Mouse (Mus musculus) liver, embryonic 12.5 days (tissue): Measurements from ENCODE around the gene Wwox. TPM values are rescaled to one million over a fixed set of nuclear protein-coding genes. Genes with fewer than 3 reads are reported as not detected.
A peak's percentile ranks its signal among the peaks of the same experiment; 100 is the strongest.

ENCODE experiments used
- ATAC-seq: fragments of 200-750 bp; cut with Nextera tagmentation; 2 replicates; pipeline ENCODE4 v1.8.0; 2017; ENCODE audit warnings: moderate number of reproducible peaks, mild to moderate bottlenecking, moderate library complexity
- H3K27ac ChIP-seq: fragments of 300-500 bp; sonication (generic); 2 replicates; pipeline ENCODE4 v1.5.1; 2016; ENCODE audit warnings: mild to moderate bottlenecking
- H3K27me3 ChIP-seq: fragments of 300-500 bp; sonication (generic); replicated peaks from 2 replicates; pipeline ENCODE4 v1.6.1; 2016; ENCODE audit warnings: mild to moderate bottlenecking, moderate library complexity
- H3K36me3 ChIP-seq: fragments of 300-500 bp; sonication (generic); 2 replicates; pipeline ENCODE4 v1.6.1; 2016; ENCODE audit warnings: mild to moderate bottlenecking, moderate library complexity
- H3K4me1 ChIP-seq: fragments of 300-500 bp; sonication (generic); 2 replicates; pipeline ENCODE4 v1.6.1; 2016
- H3K4me2 ChIP-seq: fragments of 300-500 bp; sonication (generic); 2 replicates; pipeline ENCODE4 v1.6.1; 2016; ENCODE audit warnings: mild to moderate bottlenecking, moderate library complexity
- H3K4me3 ChIP-seq: fragments of 300-500 bp; sonication (generic); 2 replicates; pipeline ENCODE4 v1.5.1; 2016; ENCODE audit warnings: mild to moderate bottlenecking, moderate library complexity
- H3K9ac ChIP-seq: fragments of 300-500 bp; sonication (generic); 2 replicates; pipeline ENCODE4 v1.6.1; 2016; ENCODE audit warnings: mild to moderate bottlenecking, moderate library complexity
- H3K9me3 ChIP-seq: fragments of 300-500 bp; sonication (generic); replicated peaks from 2 replicates; pipeline ENCODE4 v1.6.1; 2016; ENCODE audit warnings: mild to moderate bottlenecking, moderate library complexity
- WGBS: fragments of 180-500 bp; shearing (Covaris S2); methylation state at CpG from one replicate; pipeline ENCODE4 v1.1.7; 2016; ENCODE audit not compliant: insufficient replicate concordance; 5-methylcytosine and 5-hydroxymethylcytosine counted together
- polyA plus RNA-seq: library from polyadenylated mRNA; unstranded; fragments of >200 nt; fragmentation: Nextera tagmentation; extraction: Ambion mirVana; gene quantifications from 2 replicates; pipeline ENCODE4 v1.2.1, GENCODE M21; 2016

The Wwox gene
- polyA plus RNA-seq, 1 experiment from 2014 or later = 5.2 TPM

GRCm38 (mm10) chr8:114847666-114848065 is 408.2 kb downstream of the Wwox start:
- whole genome bisulfite sequencing = 62% methylated on average over 7 of the region's 7 CpGs
- Histone ChIP-seq H3K27ac (no peak overlapping the region), H3K36me3 (no peaks in the 10 kb centered on the region), H3K27me3 (no peaks in the 10 kb centered on the region), H3K4me3 (no peak overlapping the region), H3K9me3 (no peaks in the 10 kb centered on the region), H3K4me2 (no peak overlapping the region), H3K9ac (no peak overlapping the region), H3K4me1 (peaks cover 17% of the 10 kb centered on the region; the same call in 1 of the 2 replicates)
- ATAC-seq = no peak

GRCm38 (mm10) chr8:114849461-114849860 is 410.0 kb downstream of the Wwox start:
- Histone ChIP-seq H3K27ac (no peak overlapping the region), H3K4me1 (peaks cover 17% of the 10 kb centered on the region; the same call in 1 of the 2 replicates), H3K36me3 (no peaks in the 10 kb centered on the region), H3K4me2 (no peak overlapping the region), H3K4me3 (no peak overlapping the region), H3K27me3 (no peaks in the 10 kb centered on the region), H3K9ac (no peak overlapping the region), H3K9me3 (no peaks in the 10 kb centered on the region)
- WGBS = 72% methylated on average over 9 of the region's 9 CpGs
- no peak; the same call in 1 of the 2 replicates for ATAC-seq

- Histone ChIP-seq H3K4me2 (no peak overlapping the region), H3K36me3 (no peaks in the 10 kb centered on the region), H3K27ac (no peak overlapping the region), H3K9me3 (no peaks in the 10 kb centered on the region), H3K27me3 (no peaks in the 10 kb centered on the region), H3K4me1 (peaks cover 17% of the 10 kb centered on the region; the same call in 1 of the 2 replicates), H3K4me3 (no peak overlapping the region), H3K9ac (no peak overlapping the region)
- no peak for ATAC-seq
- 44% methylated on average over 15 of the region's 15 CpGs for WGBS
Observed at GRCm38 (mm10) chr8:114850014-114850870, 410.8 kb downstream of the Wwox start.

- H3K9ac ChIP-seq = no peak overlapping the region
- WGBS = 78% methylated on average over 4 of the region's 4 CpGs
- H3K27me3 ChIP-seq = no peaks in the 10 kb centered on the region
- no peak overlapping the region for H3K4me2 ChIP-seq
- no peak overlapping the region for H3K27ac ChIP-seq
- H3K4me3 ChIP-seq = no peak overlapping the region
- no peak for ATAC-seq
- H3K4me1 ChIP-seq = peaks cover 17% of the 10 kb centered on the region; the same call in 1 of the 2 replicates
- H3K9me3 ChIP-seq = no peaks in the 10 kb centered on the region
- H3K36me3 ChIP-seq = no peaks in the 10 kb centered on the region
Observed at GRCm38 (mm10) chr8:114853765-114854164, 414.3 kb downstream of the Wwox start.

- 79% methylated on average over 7 of the region's 7 CpGs for WGBS
- H3K4me3 ChIP-seq = no peak overlapping the region
- no peaks in the 10 kb centered on the region for H3K27me3 ChIP-seq
- ATAC-seq = no peak
- H3K27ac ChIP-seq = no peak overlapping the region
- H3K36me3 ChIP-seq = no peaks in the 10 kb centered on the region
- no peak overlapping the region for H3K9ac ChIP-seq
- no peaks in the 10 kb centered on the region for H3K4me1 ChIP-seq
- H3K4me2 ChIP-seq = no peak overlapping the region
- no peaks in the 10 kb centered on the region for H3K9me3 ChIP-seq
Observed at GRCm38 (mm10) chr8:114855833-114856232, 416.4 kb downstream of the Wwox start.

GRCm38 (mm10) chr8:114865911-114866310 is 426.5 kb downstream of the Wwox start:
- no peak for ATAC-seq
- WGBS = 61% methylated on average over 3 of the region's 3 CpGs
- Histone ChIP-seq H3K4me1 (0 out of 2 replicates have a peak, but pooled peaks cover 4% of the 10 kb centered on the region), H3K27me3 (no peaks in the 10 kb centered on the region), H3K27ac (no peak overlapping the region), H3K4me2 (no peak overlapping the region), H3K9me3 (no peaks in the 10 kb centered on the region), H3K36me3 (no peaks in the 10 kb centered on the region), H3K9ac (no peak overlapping the region), H3K4me3 (no peak overlapping the region)

GRCm38 (mm10) chr8:114869321-114869720 is 429.9 kb downstream of the Wwox start:
- Histone ChIP-seq H3K27me3 (no peaks in the 10 kb centered on the region), H3K36me3 (no peaks in the 10 kb centered on the region), H3K4me3 (no peak overlapping the region), H3K4me2 (no peak overlapping the region), H3K9me3 (no peaks in the 10 kb centered on the region), H3K4me1 (0 out of 2 replicates have a peak, but pooled peaks cover 4% of the 10 kb centered on the region), H3K27ac (no peak overlapping the region), H3K9ac (no peak overlapping the region)
- 82% methylated on average over 6 of the region's 6 CpGs for WGBS
- ATAC-seq = no peak

DNA sequence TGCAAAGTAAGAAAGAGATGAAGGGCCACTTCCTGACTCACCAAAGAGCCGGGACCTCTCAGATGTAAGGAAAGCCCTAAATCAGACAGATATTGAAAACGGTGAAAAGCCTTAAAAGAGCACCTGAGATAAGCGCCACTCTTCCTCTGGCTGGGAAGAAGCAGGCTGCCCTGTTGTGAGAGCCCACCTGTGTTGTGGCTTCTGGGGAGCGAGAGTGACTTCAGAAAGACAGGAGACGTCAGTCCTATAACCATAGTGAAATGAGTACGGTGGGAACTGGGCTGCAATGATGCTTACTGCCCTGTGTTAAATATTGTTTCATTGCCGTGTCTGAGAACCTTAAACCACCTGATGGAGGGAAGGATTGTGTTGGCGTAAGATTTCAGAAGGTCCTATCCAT is 431.0 kb downstream of the Wwox start:
- peaks cover 12% of the 10 kb centered on the region for H3K4me1 ChIP-seq
- no peak for ATAC-seq
- WGBS = 77% methylated on average over 8 of the region's 8 CpGs
- no peak overlapping the region for H3K9ac ChIP-seq
- H3K4me2 ChIP-seq = no peak overlapping the region
- no peaks in the 10 kb centered on the region for H3K36me3 ChIP-seq
- no peak overlapping the region for H3K27ac ChIP-seq
- no peaks in the 10 kb centered on the region for H3K9me3 ChIP-seq
- no peak overlapping the region for H3K4me3 ChIP-seq
- no peaks in the 10 kb centered on the region for H3K27me3 ChIP-seq

DNA sequence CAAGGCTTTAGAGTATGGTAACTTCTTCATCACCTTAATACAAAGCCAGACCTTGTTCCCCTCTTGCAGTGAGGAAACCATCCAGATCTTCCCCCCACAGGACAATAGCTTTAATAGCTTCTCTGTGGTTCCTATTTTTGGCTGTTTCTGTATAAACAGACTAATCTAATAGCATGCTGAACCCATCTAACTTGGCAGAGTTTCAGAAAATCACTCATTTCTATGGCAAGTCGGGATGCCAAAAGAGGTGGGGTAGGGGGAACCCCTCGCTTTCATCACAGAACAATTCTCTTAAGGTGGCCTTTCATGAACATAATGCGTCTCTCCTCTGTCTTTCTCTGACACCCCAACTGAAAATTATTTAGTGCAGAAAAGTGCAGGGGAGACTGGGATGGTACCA is 433.0 kb downstream of the Wwox start:
- 82% methylated on average over 3 of the region's 3 CpGs for WGBS
- peaks cover 29% of the 10 kb centered on the region for H3K4me1 ChIP-seq
- H3K27ac ChIP-seq = no peak overlapping the region
- no peak overlapping the region for H3K9ac ChIP-seq
- no peaks in the 10 kb centered on the region for H3K36me3 ChIP-seq
- H3K27me3 ChIP-seq = no peaks in the 10 kb centered on the region
- H3K9me3 ChIP-seq = no peaks in the 10 kb centered on the region
- H3K4me2 ChIP-seq = no peak overlapping the region
- no peak for ATAC-seq
- H3K4me3 ChIP-seq = no peak overlapping the region

GRCm38 (mm10) chr8:114875161-114875560 is 435.7 kb downstream of the Wwox start:
- Histone ChIP-seq H3K36me3 (no peaks in the 10 kb centered on the region), H3K4me3 (no peak overlapping the region), H3K4me1 (peaks cover 56% of the 10 kb centered on the region), H3K9me3 (no peaks in the 10 kb centered on the region), H3K27me3 (no peaks in the 10 kb centered on the region), H3K9ac (no peak overlapping the region), H3K27ac (no peak overlapping the region), H3K4me2 (no peak overlapping the region)
- 55% methylated on average over 5 of the region's 5 CpGs for WGBS
- ATAC-seq = no peak

DNA sequence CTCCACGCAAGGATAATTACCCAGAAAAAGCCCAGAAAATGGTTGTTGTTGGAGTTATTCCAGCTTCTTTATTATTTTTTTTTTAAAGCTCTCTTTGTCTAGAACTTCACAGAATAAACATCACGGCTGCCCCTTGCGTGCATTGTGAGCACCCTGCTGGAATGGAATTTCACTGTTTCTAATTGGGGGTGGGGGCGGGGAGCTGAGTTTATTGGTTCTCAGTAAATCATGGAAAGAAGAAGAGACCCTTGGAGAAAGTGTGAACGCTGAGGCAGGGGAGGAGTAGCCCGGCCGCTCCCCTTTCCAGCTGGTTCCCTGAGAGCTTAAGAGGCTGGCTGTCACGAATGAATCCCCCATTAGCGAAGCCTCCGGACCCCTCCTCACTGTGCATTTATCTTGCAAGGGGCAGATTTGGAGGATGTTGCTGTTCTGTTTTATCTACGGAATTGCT is 436.7 kb downstream of the Wwox start:
- 52% methylated on average over 11 of the region's 11 CpGs for WGBS
- no peak overlapping the region for H3K27ac ChIP-seq
- H3K9me3 ChIP-seq = no peaks in the 10 kb centered on the region
- no peak overlapping the region for H3K4me2 ChIP-seq
- peaks cover 66% of the 10 kb centered on the region for H3K4me1 ChIP-seq
- ATAC-seq = no peak
- no peak overlapping the region for H3K4me3 ChIP-seq
- H3K27me3 ChIP-seq = no peaks in the 10 kb centered on the region
- no peaks in the 10 kb centered on the region for H3K36me3 ChIP-seq
- H3K9ac ChIP-seq = no peak overlapping the region

- no peak overlapping the region for H3K4me3 ChIP-seq
- no peaks in the 10 kb centered on the region for H3K36me3 ChIP-seq
- H3K4me1 ChIP-seq = peaks cover 72% of the 10 kb centered on the region
- peak overlapping the region; percentile 96 for H3K27ac ChIP-seq
- WGBS = 16% methylated on average over 9 of the region's 9 CpGs
- no peak overlapping the region for H3K9ac ChIP-seq
- peak overlapping the region; percentile 32 for H3K4me2 ChIP-seq
- no peaks in the 10 kb centered on the region for H3K27me3 ChIP-seq
- H3K9me3 ChIP-seq = no peaks in the 10 kb centered on the region
- no peak for ATAC-seq
Observed at GRCm38 (mm10) chr8:114876696-114877206, 437.3 kb downstream of the Wwox start.
